8 mouse cellular contexts compared by ENCODE assay signal in the genomic region with DNA sequence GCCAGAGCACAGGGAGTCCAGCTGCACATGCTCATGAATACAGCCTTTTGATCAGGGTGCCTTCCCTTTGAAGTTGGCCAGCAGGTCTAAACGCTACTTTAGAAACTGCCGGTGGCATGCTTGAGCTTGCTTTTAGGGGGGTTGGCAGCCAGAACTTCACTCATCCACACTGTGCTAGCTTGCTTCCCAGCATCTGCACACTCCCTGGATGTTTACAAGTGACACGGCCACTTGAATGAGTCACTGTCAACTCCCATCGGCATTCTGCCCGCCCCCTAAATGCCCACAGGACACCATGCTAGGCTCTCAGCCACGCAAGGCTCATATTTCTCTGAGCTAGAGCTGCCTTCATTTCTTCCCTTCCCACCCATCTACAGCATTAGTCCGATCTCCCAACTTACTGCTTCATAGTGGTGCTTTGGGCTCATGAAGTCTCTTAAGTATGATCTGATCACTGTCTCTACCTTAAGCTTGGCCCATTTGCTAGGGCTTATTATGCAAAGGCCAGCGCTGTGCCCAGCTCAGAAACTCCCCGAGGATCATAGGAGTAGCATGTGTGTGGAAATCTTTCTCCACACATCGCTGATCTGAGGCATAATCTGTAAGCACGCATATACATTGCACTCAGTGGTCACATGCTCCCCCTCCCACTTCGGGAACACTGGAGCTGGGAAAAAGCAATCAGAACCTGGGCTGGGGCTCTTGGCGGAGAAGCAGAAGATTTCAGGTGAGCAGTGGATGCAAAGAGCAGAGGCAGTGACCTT.
DNase-seq lines count a peak whose midpoint lies in the region; ATAC-seq and TF ChIP-seq lines count a peak whose summit lies in the region.

No protein-coding gene starts in this region.

- H3K27ac ChIP-seq in lung, postnatal 0 days (ENCODE audit: low read length): no peak overlapping the region
- no peak overlapping the region for H3K27ac ChIP-seq in cortical plate, adult 2 months (ENCODE audit: insufficient read depth, low read length)
- H3K27ac ChIP-seq in limb, embryonic 15.5 days: no peak overlapping the region

- H3K36me3 ChIP-seq in lung, postnatal 0 days (ENCODE audit: insufficient read depth, low read length): no peaks in the 10 kb centered on the region
- H3K36me3 ChIP-seq in limb, embryonic 15.5 days: no peaks in the 10 kb centered on the region

- no peak overlapping the region for H3K9ac ChIP-seq in lung, postnatal 0 days (replicated peaks; ENCODE audit: low read depth)
- H3K9ac ChIP-seq in limb, embryonic 15.5 days: no peak overlapping the region

- intact Hi-C loops in gastrocnemius, postnatal 36 days (cut with DNase I): loop anchor here (5.0 to 10.0 kb wide), 3 partner anchors 529 to 617 kb away; no protein-coding TSS in a partner anchor

- H3K9me3 ChIP-seq in lung, postnatal 0 days (ENCODE audit: low read length): no peaks in the 10 kb centered on the region
- H3K9me3 ChIP-seq in limb, embryonic 15.5 days: no peaks in the 10 kb centered on the region

- H3K4me2 ChIP-seq in lung, postnatal 0 days (replicated peaks; ENCODE audit: low read depth, low read length): peak overlapping the region; percentile 35
- peak overlapping the region; percentile 53 for H3K4me2 ChIP-seq in limb, embryonic 15.5 days

- 40% methylated on average over 13 of the region's 13 CpGs for WGBS in lung, postnatal 0 days
- WGBS in lung, adult 2 months: 37% methylated on average over 13 of the region's 13 CpGs
- WGBS in limb, embryonic 15.5 days: 18% methylated on average over 13 of the region's 13 CpGs

- DNase-seq in lung, postnatal 0 days (ENCODE audit: low spot score): peak; percentile 4
- no peak for DNase-seq in lung, adult 2 months
- peak; percentile 27 to 40 for DNase-seq in gastrocnemius, postnatal 36 days
- no peak for DNase-seq in right cerebral cortex, postnatal 10 days (ENCODE audit: low spot score in 2 of 2)
- DNase-seq in thymus, postnatal 0 days (ENCODE audit: low spot score): no peak

- no peak overlapping the region for H3K4me3 ChIP-seq in lung, postnatal 0 days (ENCODE audit: low read depth, low read length)
- no peak overlapping the region for H3K4me3 ChIP-seq in lung, adult 2 months (replicated peaks; ENCODE audit: extremely low read depth, low read depth, low read length)
- H3K4me3 ChIP-seq in cortical plate, adult 2 months (ENCODE audit: insufficient read depth, low read length): peak overlapping the region; percentile 13; the same call in 1 of the 2 replicates
- peak overlapping the region; percentile 33 for H3K4me3 ChIP-seq in limb, embryonic 15.5 days

- ATAC-seq in lung, postnatal 0 days: peak; percentile 62; the same call in 1 of the 2 replicates
- no peak for ATAC-seq in limb, embryonic 15.5 days (ENCODE audit: insufficient number of reproducible peaks, low FRiP score, low TSS enrichment, low read depth)
- ATAC-seq in granulocyte monocyte progenitor cell, adult 5-6 weeks (replicated peaks; ENCODE audit: poor library complexity, severe bottlenecking): no peak

- no peak for TF ChIP-seq CTCF in lung, postnatal 0 days (IDR thresholded peaks at IDR 0.05)
- TF ChIP-seq CTCF in lung, adult 2 months (IDR thresholded peaks at IDR 0.05; ENCODE audit: insufficient read depth, low read length): no peak
- TF ChIP-seq CTCF in cortical plate, adult 2 months (IDR thresholded peaks at IDR 0.05; ENCODE audit: extremely low read depth, insufficient read depth, low read length): no peak

- no peak for TF ChIP-seq POLR2A in lung, adult 2 months (IDR thresholded peaks at IDR 0.05; ENCODE audit: borderline replicate concordance, extremely low read depth, low read depth, low read length)
- no peak for TF ChIP-seq POLR2A in cortical plate, adult 2 months (IDR thresholded peaks at IDR 0.05; ENCODE audit: extremely low read depth, insufficient read depth, low read length)

- H3K4me1 ChIP-seq in lung, postnatal 0 days (ENCODE audit: insufficient read depth, low read depth, low read length): no peaks in the 10 kb centered on the region
- H3K4me1 ChIP-seq in lung, adult 2 months (ENCODE audit: control insufficient read depth, insufficient read depth, low read length): no peaks in the 10 kb centered on the region
- 0 out of 2 replicates have a peak, but pooled peaks cover 2% of the 10 kb centered on the region for H3K4me1 ChIP-seq in cortical plate, adult 2 months (ENCODE audit: control insufficient read depth, insufficient read depth, low read length)
- H3K4me1 ChIP-seq in limb, embryonic 15.5 days: peaks cover 9% of the 10 kb centered on the region

- no peaks in the 10 kb centered on the region for H3K27me3 ChIP-seq in lung, postnatal 0 days (replicated peaks; ENCODE audit: insufficient read depth, low read length)
- no peaks in the 10 kb centered on the region for H3K27me3 ChIP-seq in limb, embryonic 15.5 days

- TF ChIP-seq EP300 in lung, postnatal 0 days (IDR thresholded peaks at IDR 0.05): no peak

Comparison
In these comparisons a context has a peak if more than half of its experiments do, and no peak if none do; other contexts are left out.
1. DNase-seq: peak in lung, postnatal 0 days (single experiment) and gastrocnemius, postnatal 36 days (2 of 2); none in lung, adult 2 months (single experiment), right cerebral cortex, postnatal 10 days (0 of 2) and thymus, postnatal 0 days (single experiment).
2. H3K4me3 ChIP-seq: peak in cortical plate, adult 2 months (single experiment) and limb, embryonic 15.5 days (single experiment); none in lung, postnatal 0 days (single experiment) and lung, adult 2 months (single experiment).